Mouse (Mus musculus) embryonic facial prominence, embryonic 13.5 days (tissue): ENCODE data around the gene Mettl1. TPM values are rescaled to one million over a fixed set of nuclear protein-coding genes. Genes with fewer than 3 reads are reported as not detected.
"Not testable (repeated sequence)": the region's sequence is repeated elsewhere in the genome, so short reads cannot be mapped to it uniquely, and the experiment has no call there.

Source experiments
- ATAC-seq: fragments of 200-750 bp; cut with Nextera tagmentation; 2 replicates; pipeline ENCODE4 v1.8.0; 2017; ENCODE audit warnings: low read depth; ENCODE audit not compliant: insufficient number of reproducible peaks, insufficient read depth, low FRiP score, low TSS enrichment
- H3K27ac ChIP-seq: fragments of 300-500 bp; sonication (generic); 2 replicates; pipeline ENCODE4 v1.5.1; 2015; ENCODE audit warnings: moderate library complexity, mild to moderate bottlenecking, inconsistent platforms
- H3K27me3 ChIP-seq: fragments of 300-500 bp; sonication (generic); 2 replicates; pipeline ENCODE4 v1.6.1; 2015; ENCODE audit warnings: mild to moderate bottlenecking, inconsistent platforms
- H3K36me3 ChIP-seq: fragments of 300-500 bp; sonication (generic); 2 replicates; pipeline ENCODE4 v1.6.1; 2015; ENCODE audit warnings: mild to moderate bottlenecking, inconsistent platforms
- H3K4me1 ChIP-seq: fragments of 300-500 bp; sonication (generic); 2 replicates; pipeline ENCODE4 v1.6.1; 2015; ENCODE audit warnings: inconsistent platforms
- H3K4me2 ChIP-seq: fragments of 300-500 bp; sonication (generic); 2 replicates; pipeline ENCODE4 v1.6.1; 2015; ENCODE audit warnings: moderate library complexity, mild to moderate bottlenecking, inconsistent platforms
- H3K4me3 ChIP-seq: fragments of 300-500 bp; sonication (generic); 2 replicates; pipeline ENCODE4 v1.5.1; 2015; ENCODE audit warnings: mild to moderate bottlenecking, inconsistent platforms
- H3K9ac ChIP-seq: fragments of 300-500 bp; sonication (generic); 2 replicates; pipeline ENCODE4 v1.6.1; 2015; ENCODE audit warnings: mild to moderate bottlenecking, inconsistent platforms
- H3K9me3 ChIP-seq: fragments of 300-500 bp; sonication (generic); 2 replicates; pipeline ENCODE4 v1.6.1; 2016; ENCODE audit warnings: inconsistent platforms
- WGBS: fragments of 180-500 bp; shearing (Covaris S2); methylation state at CpG from one replicate; pipeline ENCODE4 v1.1.7; 2015; ENCODE audit warnings: mixed read lengths; 5-methylcytosine and 5-hydroxymethylcytosine counted together
- polyA plus RNA-seq: library from polyadenylated mRNA; unstranded; fragments of >200 nt; fragmentation: Nextera tagmentation; extraction: Ambion mirVana; gene quantifications from 2 replicates; pipeline ENCODE4 v1.2.1, GENCODE M21; 2015

Gene Mettl1
- polyA plus RNA-seq, 1 experiment from 2014 or later: 61.2 TPM

DNA sequence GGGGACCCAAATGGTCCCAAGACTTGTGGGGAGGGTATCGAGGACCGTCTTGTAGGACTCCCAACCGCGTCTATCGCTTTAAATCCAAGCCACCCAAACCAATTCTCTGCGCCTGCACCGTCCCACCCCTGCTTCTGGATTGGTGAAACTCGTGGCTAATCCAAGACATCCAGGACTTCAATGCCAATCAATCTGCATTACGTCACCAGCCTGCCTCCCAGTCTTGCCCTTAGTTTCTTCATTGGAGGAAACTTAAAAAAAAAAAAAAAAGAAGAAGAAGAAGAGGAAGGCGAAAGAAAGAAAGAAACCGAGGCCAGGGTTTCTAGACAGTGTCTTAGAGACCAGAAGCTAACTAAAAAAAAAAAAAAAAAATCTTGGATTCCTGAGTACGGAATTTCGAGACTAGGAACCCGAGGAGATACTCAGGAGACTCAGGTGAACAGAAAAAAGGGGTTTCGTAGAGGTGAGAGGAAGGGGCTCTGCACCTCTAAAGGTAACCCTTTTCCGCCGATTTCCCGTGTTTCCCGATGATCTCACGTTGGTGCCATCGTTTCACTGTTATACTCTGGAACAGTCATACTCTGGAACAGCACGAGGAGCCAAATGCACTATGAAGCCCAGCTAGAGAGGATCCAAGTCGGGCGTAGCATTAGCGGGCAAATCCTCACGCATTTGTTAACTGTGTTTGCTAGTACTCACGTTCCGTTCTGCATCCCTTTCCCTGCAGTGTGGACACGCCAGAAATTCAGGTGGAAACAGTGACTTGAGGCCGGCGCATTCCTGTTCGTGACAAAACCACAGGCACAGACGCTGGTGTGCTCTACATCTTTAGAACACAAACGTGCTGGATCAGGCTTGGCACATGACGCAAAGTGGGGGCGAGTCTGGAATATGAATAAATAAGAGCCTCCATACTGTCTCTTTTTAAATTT lies 29.2 kb downstream of the Mettl1 start, which contains the start of gene Tspan31:
Tspan31 (minus strand) TSS at position 75 of the 932 bp plus-strand sequence.
- Histone ChIP-seq H3K9ac (peak within 1 kb of the TSS; percentile 77), H3K9me3 (no peaks in the 10 kb centered on the region), H3K4me3 (peak within 1 kb of the TSS; percentile 54), H3K4me2 (peak within 1 kb of the TSS; percentile 85), H3K27ac (peak within 1 kb of the TSS; percentile 87), H3K36me3 (peaks cover 33% of the 10 kb centered on the region), H3K27me3 (peaks cover 7% of the 10 kb centered on the region), H3K4me1 (peaks cover 31% of the 10 kb centered on the region)
- ATAC-seq: peak; percentile 88
- whole genome bisulfite sequencing: 2% methylated on average over 36 of the region's 36 CpGs

- H3K9me3 ChIP-seq: no peaks in the 10 kb centered on the region
- H3K4me3 ChIP-seq: peak overlapping the region; percentile 54
- peak overlapping the region; percentile 87; the same call in 1 of the 2 replicates for H3K27ac ChIP-seq
Measured at GRCm38 (mm10) chr10:127071203-127071602, 30.0 kb downstream of the Mettl1 start.

GRCm38 (mm10) chr10:127072270-127072669 lies 31.1 kb downstream of the Mettl1 start:
- H3K4me3 ChIP-seq, H3K4me2 ChIP-seq, ATAC-seq, H3K9me3 ChIP-seq, H3K9ac ChIP-seq, H3K27ac ChIP-seq: not testable (repeated sequence)
- 84% methylated on average over 4 of the region's 4 CpGs for WGBS
- Histone ChIP-seq H3K36me3 (peaks cover 15% of the 10 kb centered on the region), H3K27me3 (peaks cover 24% of the 10 kb centered on the region), H3K4me1 (peaks cover 27% of the 10 kb centered on the region)

More at GRCm38 (mm10) chr10:127071203-127071602, 30.0 kb downstream of the Mettl1 start:
- Histone ChIP-seq H3K36me3 (peaks cover 25% of the 10 kb centered on the region), H3K27me3 (peaks cover 13% of the 10 kb centered on the region), H3K4me2 (peak overlapping the region; percentile 85), H3K4me1 (peaks cover 31% of the 10 kb centered on the region), H3K9ac (peak overlapping the region; percentile 77)
- whole genome bisulfite sequencing: 73% methylated on average over 9 of the region's 9 CpGs
- ATAC-seq: no peak

- 78% methylated on average over 2 of the region's 2 CpGs for WGBS
- H3K4me1 ChIP-seq: peaks cover 27% of the 10 kb centered on the region
- H3K27ac ChIP-seq, H3K36me3 ChIP-seq, H3K9ac ChIP-seq, H3K9me3 ChIP-seq, ATAC-seq, H3K4me2 ChIP-seq, H3K4me3 ChIP-seq: not testable (repeated sequence)
- peaks cover 31% of the 10 kb centered on the region for H3K27me3 ChIP-seq
Measured at GRCm38 (mm10) chr10:127072969-127073368, 31.8 kb downstream of the Mettl1 start.

- H3K27me3 ChIP-seq: peaks cover 40% of the 10 kb centered on the region
- no peak for ATAC-seq
- H3K9ac ChIP-seq: no peak overlapping the region
- no peaks in the 10 kb centered on the region for H3K9me3 ChIP-seq
- no peak overlapping the region for H3K27ac ChIP-seq
- H3K4me1 ChIP-seq: peaks cover 23% of the 10 kb centered on the region
- no peak overlapping the region for H3K4me3 ChIP-seq
- H3K4me2 ChIP-seq: no peak overlapping the region
- no peaks in the 10 kb centered on the region for H3K36me3 ChIP-seq
- 85% methylated on average over 1 of the region's 1 CpGs for WGBS
Measured at GRCm38 (mm10) chr10:127073981-127074380, 32.8 kb downstream of the Mettl1 start.

- no peak within 1 kb of the TSS for H3K9ac ChIP-seq
- no peak within 1 kb of the TSS for H3K4me3 ChIP-seq
- H3K36me3 ChIP-seq: no peaks in the 10 kb centered on the region
- no peak within 1 kb of the TSS for H3K4me2 ChIP-seq
- WGBS: 63% methylated on average over 9 of the region's 9 CpGs
- H3K27me3 ChIP-seq: peaks cover 51% of the 10 kb centered on the region
- no peak within 1 kb of the TSS for H3K27ac ChIP-seq
- no peaks in the 10 kb centered on the region for H3K9me3 ChIP-seq
- peaks cover 25% of the 10 kb centered on the region for H3K4me1 ChIP-seq
- no peak for ATAC-seq
Measured at GRCm38 (mm10) chr10:127075080-127075479, 33.9 kb downstream of the Mettl1 start, which contains the start of gene Agap2. Gene Agap2, plus strand, starts transcription at chr10:127075284.

GRCm38 (mm10) chr10:127075651-127076050 lies 34.4 kb downstream of the Mettl1 start:
- WGBS: 72% methylated on average over 8 of the region's 8 CpGs
- peaks cover 57% of the 10 kb centered on the region for H3K27me3 ChIP-seq

DNA sequence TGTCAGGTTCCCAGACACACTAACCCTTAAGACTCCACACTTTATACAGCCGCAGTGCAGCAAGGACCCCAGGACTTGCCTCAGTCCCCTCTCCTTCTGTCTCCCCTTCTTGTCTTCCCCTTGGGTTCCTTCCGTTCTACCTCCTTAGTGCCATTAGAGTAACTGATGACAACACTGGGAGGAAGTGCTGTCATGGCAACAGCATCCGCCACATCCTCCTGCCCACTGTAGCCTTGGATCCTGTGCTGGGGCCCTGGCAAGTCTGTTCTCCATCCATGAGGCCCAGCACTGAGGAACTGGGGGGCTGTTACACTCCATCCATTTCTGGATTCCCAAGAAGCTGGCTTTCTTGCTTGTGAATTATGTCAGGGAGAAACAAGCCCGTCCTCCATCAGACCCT lies 34.9 kb downstream of the Mettl1 start:
- no peak overlapping the region for H3K27ac ChIP-seq
- H3K27me3 ChIP-seq: peaks cover 61% of the 10 kb centered on the region

More at GRCm38 (mm10) chr10:127075651-127076050, 34.4 kb downstream of the Mettl1 start:
- H3K27ac ChIP-seq: no peak overlapping the region
- no peak overlapping the region for H3K4me2 ChIP-seq
- H3K9me3 ChIP-seq: no peaks in the 10 kb centered on the region
- no peak for ATAC-seq
- no peaks in the 10 kb centered on the region for H3K36me3 ChIP-seq
- no peak overlapping the region for H3K4me3 ChIP-seq
- H3K9ac ChIP-seq: no peak overlapping the region
- H3K4me1 ChIP-seq: peaks cover 31% of the 10 kb centered on the region

DNA sequence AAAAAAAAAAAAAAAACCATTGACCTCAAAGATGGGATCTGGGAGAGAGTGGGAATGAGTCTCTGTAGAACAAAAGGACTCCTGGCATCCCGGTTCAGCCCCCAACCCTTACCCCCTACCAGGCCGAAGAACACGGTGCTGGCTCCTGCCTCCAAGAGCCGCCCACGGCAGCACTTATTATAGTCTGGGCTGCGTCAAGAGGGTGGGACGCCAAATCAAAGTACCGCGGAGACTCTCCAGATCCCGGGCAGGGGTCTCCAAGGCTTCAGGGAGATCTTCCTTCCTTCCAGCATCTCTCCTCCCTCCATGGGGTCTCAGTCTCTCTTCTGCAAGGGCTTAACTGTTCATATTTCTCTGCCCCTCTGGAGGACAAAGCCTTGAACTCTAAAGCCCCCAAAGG lies 36.3 kb downstream of the Mettl1 start:
- Histone ChIP-seq H3K4me2 (peak overlapping the region; percentile 99; the same call in 1 of the 2 replicates), H3K9ac (no peak overlapping the region), H3K36me3 (no peaks in the 10 kb centered on the region), H3K4me3 (no peak overlapping the region), H3K9me3 (no peaks in the 10 kb centered on the region), H3K27ac (no peak overlapping the region), H3K27me3 (peaks cover 75% of the 10 kb centered on the region), H3K4me1 (peaks cover 38% of the 10 kb centered on the region)
- no peak for ATAC-seq
- 2% methylated on average over 10 of the region's 10 CpGs for WGBS

More for the DNA sequence above, 34.9 kb downstream of the Mettl1 start:
- H3K36me3 ChIP-seq: no peaks in the 10 kb centered on the region
- H3K4me2 ChIP-seq: no peak overlapping the region
- no peak overlapping the region for H3K4me3 ChIP-seq
- H3K9ac ChIP-seq: no peak overlapping the region
- ATAC-seq: no peak
- 46% methylated on average over 4 of the region's 4 CpGs for WGBS
- no peaks in the 10 kb centered on the region for H3K9me3 ChIP-seq
- peaks cover 31% of the 10 kb centered on the region for H3K4me1 ChIP-seq

DNA sequence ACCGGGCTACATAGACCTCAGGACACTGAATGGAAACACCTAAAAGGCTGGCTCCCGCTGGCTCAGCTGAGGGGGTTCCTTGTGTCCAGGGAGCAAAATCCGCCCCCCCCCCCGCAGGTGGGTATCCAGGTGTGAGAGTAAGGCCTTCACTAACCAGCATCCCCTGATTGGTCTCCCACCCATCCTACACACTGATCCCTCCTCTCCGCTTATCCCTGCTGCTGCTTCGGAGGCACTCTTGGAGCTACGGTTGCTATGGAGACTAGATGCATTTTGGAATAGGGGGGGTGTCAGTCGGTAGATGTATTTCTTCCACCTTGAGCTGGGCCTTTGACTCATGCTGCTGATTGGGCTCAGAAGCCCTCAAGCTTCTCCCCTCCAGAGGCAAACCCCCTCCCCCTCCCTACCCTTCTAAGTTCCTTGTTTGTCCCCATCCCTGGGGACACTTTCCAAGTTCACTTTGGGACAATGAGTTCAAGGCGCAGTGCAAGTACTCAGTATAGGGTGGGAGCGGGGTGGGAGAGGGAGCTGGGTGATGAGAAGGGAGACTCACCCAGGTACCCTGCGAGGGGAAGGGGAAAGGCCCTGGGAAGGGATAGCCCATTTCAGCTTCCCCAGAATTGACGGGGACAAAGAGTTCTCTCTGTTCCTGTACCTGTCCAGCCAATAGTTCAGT lies 36.9 kb downstream of the Mettl1 start:
- H3K9ac ChIP-seq: no peak overlapping the region
- peaks cover 82% of the 10 kb centered on the region for H3K27me3 ChIP-seq
- WGBS: 4% methylated on average over 12 of the region's 12 CpGs
- peak overlapping the region; percentile 99 for H3K4me2 ChIP-seq
- H3K9me3 ChIP-seq: no peaks in the 10 kb centered on the region
- peaks cover 38% of the 10 kb centered on the region for H3K4me1 ChIP-seq
- no peaks in the 10 kb centered on the region for H3K36me3 ChIP-seq
- H3K27ac ChIP-seq: no peak overlapping the region
- H3K4me3 ChIP-seq: peak overlapping the region; percentile 63
- ATAC-seq: no peak
